ENCODE assay signal across 9 mouse cellular contexts in genomic region chr7:122135070-122135469, GRCm38 (mm10). TPM values are rescaled to one million over a fixed set of nuclear protein-coding genes. Genes with fewer than 3 reads are reported as not detected.
A peak's percentile ranks its signal among the peaks of the same experiment; 100 is the strongest.
DNase-seq lines count a peak whose midpoint lies in the region; ATAC-seq and TF ChIP-seq lines count a peak whose summit lies in the region.
"Had no signal": no experiment of that assay in that cellular context is flagged by ENCODE, and none has a peak within 500 bp of the region (broad histone marks: within the 10 kb centered on the region; RNA-seq: fewer than 3 reads in every experiment).

No protein-coding gene starts in this region.

- no peak for DNase-seq in heart, postnatal 0 days (ENCODE audit: low spot score)
- DNase-seq in heart, postnatal 36 days, result no peak
- DNase-seq in neural tube, embryonic 10.5 days (ENCODE audit: extremely low spot score, low spot score), result peak; percentile 27
- peak; percentile 19 for DNase-seq in embryo, embryonic 10 days (ENCODE audit: low spot score)
- DNase-seq in stomach, postnatal 0 days (ENCODE audit: low spot score), result peak; percentile 68
- DNase-seq in Muller cell, postnatal 12 days (ENCODE audit: inconsistent ontology term), result no peak
- no peak for DNase-seq in layer of hippocampus, adult 9-10 months (ENCODE audit: low spot score)

- intact Hi-C loops in heart, postnatal 36 days (cut with DNase I), result no loop called here

- H3K4me3 ChIP-seq in heart, postnatal 0 days (ENCODE audit: low read depth, low read length), result no peak overlapping the region
- no peak overlapping the region for H3K4me3 ChIP-seq in neural tube, embryonic 15.5 days (replicated peaks)
- no peak overlapping the region for H3K4me3 ChIP-seq in stomach, postnatal 0 days (ENCODE audit: low read depth, low read length)

- no peaks in the 10 kb centered on the region for H3K27me3 ChIP-seq in heart, postnatal 0 days (ENCODE audit: control insufficient read depth, insufficient read depth, low read length)
- no peaks in the 10 kb centered on the region for H3K27me3 ChIP-seq in neural tube, embryonic 15.5 days (replicated peaks)
- H3K27me3 ChIP-seq in stomach, postnatal 0 days (ENCODE audit: control insufficient read depth, insufficient read depth, low read length), result no peaks in the 10 kb centered on the region

- ATAC-seq in heart, postnatal 0 days (ENCODE audit: insufficient read depth, low read depth), result no peak
- no peak for ATAC-seq in neural tube, embryonic 15.5 days (ENCODE audit: low FRiP score)
- no peak for ATAC-seq in stomach, postnatal 0 days (ENCODE audit: low FRiP score, low TSS enrichment)
- ATAC-seq: forebrain, embryonic 14.5 days had no signal

- TF ChIP-seq CTCF in heart, postnatal 0 days (IDR thresholded peaks at IDR 0.05; ENCODE audit: low read depth), result 0 out of 2 replicates have a peak, but pooled peaks have one; percentile 14
- TF ChIP-seq CTCF in stomach, postnatal 0 days (IDR thresholded peaks at IDR 0.05; ENCODE audit: low read depth), result peak; percentile 68

- H3K9me3 ChIP-seq in heart, postnatal 0 days (replicated peaks; ENCODE audit: control insufficient read depth, low read length), result no peaks in the 10 kb centered on the region
- H3K9me3 ChIP-seq in neural tube, embryonic 15.5 days (replicated peaks), result no peaks in the 10 kb centered on the region
- no peaks in the 10 kb centered on the region for H3K9me3 ChIP-seq in stomach, postnatal 0 days (ENCODE audit: control insufficient read depth, low read length)

- 0 out of 2 replicates have a peak, but pooled peaks cover 11% of the 10 kb centered on the region for H3K4me1 ChIP-seq in heart, postnatal 0 days (ENCODE audit: control insufficient read depth, insufficient read depth)
- peaks cover 18% of the 10 kb centered on the region for H3K4me1 ChIP-seq in neural tube, embryonic 15.5 days
- H3K4me1 ChIP-seq in stomach, postnatal 0 days (replicated peaks; ENCODE audit: control insufficient read depth, insufficient read depth), result peaks cover 4% of the 10 kb centered on the region; the same call in 1 of the 2 replicates

- no peak for TF ChIP-seq EP300 in heart, postnatal 0 days (IDR thresholded peaks at IDR 0.05; ENCODE audit: low read depth)
- no peak for TF ChIP-seq EP300 in stomach, postnatal 0 days (optimal IDR thresholded peaks at IDR 0.05)

- H3K4me2 ChIP-seq in heart, postnatal 0 days (ENCODE audit: low read depth, low read length), result no peak overlapping the region
- no peak overlapping the region for H3K4me2 ChIP-seq in neural tube, embryonic 15.5 days
- no peak overlapping the region for H3K4me2 ChIP-seq in stomach, postnatal 0 days (replicated peaks; ENCODE audit: low read depth)

- 71% methylated on average over 10 of the region's 10 CpGs for WGBS in heart, postnatal 0 days
- 75% methylated on average over 10 of the region's 10 CpGs for WGBS in neural tube, embryonic 15.5 days
- WGBS in stomach, postnatal 0 days, result 69% methylated on average over 10 of the region's 10 CpGs

- H3K27ac ChIP-seq in heart, postnatal 0 days (ENCODE audit: low read depth), result no peak overlapping the region
- H3K27ac ChIP-seq in neural tube, embryonic 15.5 days (replicated peaks), result no peak overlapping the region
- no peak overlapping the region for H3K27ac ChIP-seq in stomach, postnatal 0 days (replicated peaks)

- no peak overlapping the region for H3K9ac ChIP-seq in heart, postnatal 0 days (replicated peaks; ENCODE audit: low read depth, low read length)
- no peak overlapping the region for H3K9ac ChIP-seq in neural tube, embryonic 15.5 days (replicated peaks)
- H3K9ac ChIP-seq in stomach, postnatal 0 days (ENCODE audit: low read length), result no peak overlapping the region

- peaks cover 52% of the 10 kb centered on the region for H3K36me3 ChIP-seq in heart, postnatal 0 days (replicated peaks; ENCODE audit: control insufficient read depth, insufficient read depth, low read length)
- H3K36me3 ChIP-seq in neural tube, embryonic 15.5 days, result peaks cover 51% of the 10 kb centered on the region
- H3K36me3 ChIP-seq in stomach, postnatal 0 days (ENCODE audit: control insufficient read depth, insufficient read depth, low read length), result peaks cover 15% of the 10 kb centered on the region; the same call in 1 of the 2 replicates

RNA-seq across cellular contexts. Expression of gene Dctn5, which starts 2.2 kb away (rescaled TPM):
- total RNA-seq in heart, postnatal 0 days (2014; rRNA removed; ENCODE audit: low replicate concordance), result 28.9 and 50.0 TPM in 2 replicates
- polyA plus RNA-seq in heart, postnatal 0 days (2015; fragmentation: Nextera tagmentation; extraction: Ambion mirVana), result 44.4 and 51.3 TPM in 2 replicates
- total RNA-seq in heart, postnatal 36 days (2021), result 10 to 100 TPM; 26.8 to 29.6 TPM
- 157 TPM in 2 replicates for polyA plus RNA-seq in neural tube, embryonic 15.5 days (2015; fragmentation: Nextera tagmentation; extraction: Ambion mirVana)
- polyA plus RNA-seq in stomach, postnatal 0 days (2015; fragmentation: Nextera tagmentation; extraction: Ambion mirVana), result 66.0 and 68.0 TPM in 2 replicates

RNA-seq across cellular contexts. Expression of gene Palb2, which starts 2.3 kb away (rescaled TPM):
- total RNA-seq in heart, postnatal 0 days (2014; rRNA removed; ENCODE audit: low replicate concordance), result 0.97 and 6.4 TPM in 2 replicates
- polyA plus RNA-seq in heart, postnatal 0 days (2015; fragmentation: Nextera tagmentation; extraction: Ambion mirVana), result 2.4 and 3.7 TPM in 2 replicates
- 1 to 10 TPM in 1 of 2 experiments, under 1 TPM in 1; 0.94 to 1.5 TPM for total RNA-seq in heart, postnatal 36 days (2021)
- polyA plus RNA-seq in neural tube, embryonic 15.5 days (2015; fragmentation: Nextera tagmentation; extraction: Ambion mirVana), result 4.6 and 7.0 TPM in 2 replicates
- 4.5 and 5.2 TPM in 2 replicates for polyA plus RNA-seq in stomach, postnatal 0 days (2015; fragmentation: Nextera tagmentation; extraction: Ambion mirVana)

RNA-seq across cellular contexts. Expression of gene Plk1, which starts 24.2 kb away (rescaled TPM):
- total RNA-seq in heart, postnatal 0 days (2014; rRNA removed; ENCODE audit: low replicate concordance), result 27.8 and 35.5 TPM in 2 replicates
- polyA plus RNA-seq in heart, postnatal 0 days (2015; fragmentation: Nextera tagmentation; extraction: Ambion mirVana), result 22.8 and 23.3 TPM in 2 replicates
- 1 to 10 TPM in 1 of 2 experiments, under 1 TPM in 1; 0.86 to 1.2 TPM for total RNA-seq in heart, postnatal 36 days (2021)
- 13.7 and 41.9 TPM in 2 replicates for polyA plus RNA-seq in neural tube, embryonic 15.5 days (2015; fragmentation: Nextera tagmentation; extraction: Ambion mirVana)
- polyA plus RNA-seq in stomach, postnatal 0 days (2015; fragmentation: Nextera tagmentation; extraction: Ambion mirVana), result 20.5 and 26.9 TPM in 2 replicates

RNA-seq across cellular contexts. Expression of gene Ndufab1, which starts 33.4 kb away (rescaled TPM):
- 181 and 183 TPM in 2 replicates for total RNA-seq in heart, postnatal 0 days (2014; rRNA removed; ENCODE audit: low replicate concordance)
- polyA plus RNA-seq in heart, postnatal 0 days (2015; fragmentation: Nextera tagmentation; extraction: Ambion mirVana), result 2,966 and 3,134 TPM in 2 replicates
- total RNA-seq in heart, postnatal 36 days (2021), result 1,000 to 10,000 TPM; 1,629 to 1,738 TPM
- 758 and 808 TPM in 2 replicates for polyA plus RNA-seq in neural tube, embryonic 15.5 days (2015; fragmentation: Nextera tagmentation; extraction: Ambion mirVana)
- 582 and 605 TPM in 2 replicates for polyA plus RNA-seq in stomach, postnatal 0 days (2015; fragmentation: Nextera tagmentation; extraction: Ambion mirVana)

RNA-seq across cellular contexts. Expression of gene Ern2, which starts 50.9 kb away (rescaled TPM):
- not detected in 2 replicates for total RNA-seq in heart, postnatal 0 days (2014; rRNA removed; ENCODE audit: low replicate concordance)
- polyA plus RNA-seq in heart, postnatal 0 days (2015; fragmentation: Nextera tagmentation; extraction: Ambion mirVana), result 0.07 TPM in 1 of 2 replicates, not detected in the other
- not detected for total RNA-seq in heart, postnatal 36 days (2021)
- 1.5 and 2.0 TPM in 2 replicates for polyA plus RNA-seq in neural tube, embryonic 15.5 days (2015; fragmentation: Nextera tagmentation; extraction: Ambion mirVana)
- polyA plus RNA-seq in stomach, postnatal 0 days (2015; fragmentation: Nextera tagmentation; extraction: Ambion mirVana), result 33.5 and 37.3 TPM in 2 replicates

Comparison
In these comparisons a context has a peak if more than half of its experiments do, and no peak if none do; other contexts are left out.
1. DNase-seq: peak in neural tube, embryonic 10.5 days (single experiment), embryo, embryonic 10 days (single experiment) and stomach, postnatal 0 days (single experiment); none in heart, postnatal 0 days (single experiment), heart, postnatal 36 days (0 of 2), Muller cell, postnatal 12 days (single experiment) and layer of hippocampus, adult 9-10 months (single experiment).